In the genomic region with DNA sequence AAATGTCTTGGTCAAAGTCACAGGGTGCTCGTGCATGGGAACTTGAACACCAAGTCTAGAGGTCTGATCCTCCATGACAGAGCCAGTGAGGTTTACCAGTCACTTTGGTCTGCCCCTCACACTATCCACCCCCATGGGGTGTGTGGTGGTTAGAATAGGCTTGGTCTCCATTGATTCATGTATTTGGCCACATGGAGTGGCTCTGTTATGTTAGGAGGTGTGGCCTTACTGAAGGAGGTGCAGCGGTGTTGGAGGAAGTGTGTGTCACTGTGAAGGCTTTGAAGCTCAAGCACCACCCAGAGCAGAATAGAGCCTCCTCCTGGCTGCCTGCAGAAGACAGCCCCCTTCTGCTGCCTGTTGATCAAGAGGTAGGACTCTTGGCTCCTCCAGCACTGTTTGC, we compare ENCODE assay signal across 11 mouse cellular contexts. TPM values are rescaled to one million over a fixed set of nuclear protein-coding genes. Genes with fewer than 3 reads are reported as not detected.
DNase-seq lines count a peak whose midpoint lies in the region; ATAC-seq lines count a peak whose summit lies in the region.
"Had no signal": no experiment of that assay in that cellular context is flagged by ENCODE, and none has a peak within 500 bp of the region (broad histone marks: within the 10 kb centered on the region; RNA-seq: fewer than 3 reads in every experiment).

No protein-coding gene starts in this region.

- no peak overlapping the region for H3K9ac ChIP-seq in hindbrain, embryonic 14.5 days
- H3K9ac ChIP-seq in intestine, embryonic 15.5 days = no peak overlapping the region

- WGBS in forebrain, embryonic 10.5 days = 56% methylated on average over 2 of the region's 2 CpGs
- WGBS in hindbrain, embryonic 14.5 days = 51% methylated on average over 2 of the region's 2 CpGs
- 35% methylated on average over 2 of the region's 2 CpGs for WGBS in intestine, embryonic 15.5 days

- peaks cover 31% of the 10 kb centered on the region for H3K4me1 ChIP-seq in forebrain, embryonic 10.5 days
- peaks cover 23% of the 10 kb centered on the region for H3K4me1 ChIP-seq in hindbrain, embryonic 14.5 days (replicated peaks; ENCODE audit: control insufficient read depth, insufficient read depth, low read length)
- H3K4me1 ChIP-seq in intestine, embryonic 15.5 days (replicated peaks) = no peaks in the 10 kb centered on the region

- peaks cover 12% of the 10 kb centered on the region; the same call in 1 of the 2 replicates for H3K27me3 ChIP-seq in forebrain, embryonic 10.5 days (ENCODE audit: poor library complexity, severe bottlenecking)
- 0 out of 2 replicates have a peak, but pooled peaks cover 4% of the 10 kb centered on the region for H3K27me3 ChIP-seq in hindbrain, embryonic 14.5 days (ENCODE audit: control insufficient read depth, insufficient read depth, low read length)
- peaks cover 3% of the 10 kb centered on the region; the same call in 1 of the 2 replicates for H3K27me3 ChIP-seq in intestine, embryonic 15.5 days (replicated peaks)

- H3K9me3 ChIP-seq in forebrain, embryonic 10.5 days = no peaks in the 10 kb centered on the region
- no peaks in the 10 kb centered on the region for H3K9me3 ChIP-seq in hindbrain, embryonic 14.5 days (ENCODE audit: control insufficient read depth, low read length)
- no peaks in the 10 kb centered on the region for H3K9me3 ChIP-seq in intestine, embryonic 15.5 days

- H3K4me2 ChIP-seq in hindbrain, embryonic 14.5 days (replicated peaks) = no peak overlapping the region
- H3K4me2 ChIP-seq in intestine, embryonic 15.5 days (replicated peaks) = no peak overlapping the region

- H3K27ac ChIP-seq in forebrain, embryonic 10.5 days = peak overlapping the region; percentile 35
- H3K27ac ChIP-seq in hindbrain, embryonic 14.5 days = no peak overlapping the region
- no peak overlapping the region for H3K27ac ChIP-seq in intestine, embryonic 15.5 days
- H3K27ac ChIP-seq: macrophage had no signal

- DNase-seq in R1 (ENCODE audit: low read depth, low spot score) = peak; percentile 72
- DNase-seq in forebrain, embryonic 10.5 days (ENCODE audit: extremely low spot score, low spot score) = no peak
- DNase-seq in hindbrain, embryonic 14.5 days (ENCODE audit: low spot score) = no peak
- DNase-seq in naive thymus-derived CD4-positive, alpha-beta T cell, adult 2 months (ENCODE audit: low read depth) = peak; percentile 12
- no peak for DNase-seq in kidney, postnatal 36 days
- no peak for DNase-seq in left cerebral cortex, postnatal 14 days (ENCODE audit: low spot score in 2 of 2)
- DNase-seq in layer of hippocampus, adult 11-12 months (ENCODE audit: low spot score) = no peak
- DNase-seq: kidney, postnatal 4 days had no signal

- H3K36me3 ChIP-seq in forebrain, embryonic 10.5 days (replicated peaks) = no peaks in the 10 kb centered on the region
- H3K36me3 ChIP-seq in hindbrain, embryonic 14.5 days (replicated peaks; ENCODE audit: control insufficient read depth, insufficient read depth) = no peaks in the 10 kb centered on the region
- no peaks in the 10 kb centered on the region for H3K36me3 ChIP-seq in intestine, embryonic 15.5 days

- intact Hi-C loops in left cerebral cortex, postnatal 14 days (cut with DNase I) = no loop called here

- ATAC-seq in hindbrain, embryonic 14.5 days (ENCODE audit: low FRiP score) = 0 out of 2 replicates have a peak, but pooled peaks have one; percentile 18
- ATAC-seq in intestine, embryonic 15.5 days = no peak

- H3K4me3 ChIP-seq in forebrain, embryonic 10.5 days = no peak overlapping the region
- H3K4me3 ChIP-seq in hindbrain, embryonic 14.5 days (replicated peaks; ENCODE audit: low read length) = no peak overlapping the region
- no peak overlapping the region for H3K4me3 ChIP-seq in intestine, embryonic 15.5 days (replicated peaks)
- H3K4me3 ChIP-seq: erythroblast, embryonic 14.5 days had no signal

RNA-seq across cellular contexts. Expression of a gene that starts 59.8 kb away (rescaled TPM):
- polyA plus RNA-seq in forebrain, embryonic 10.5 days (2016; fragmentation: Nextera tagmentation; extraction: Ambion mirVana) = 16.6 and 18.3 TPM in 2 replicates
- polyA plus RNA-seq in hindbrain, embryonic 14.5 days (2014; fragmentation: Nextera tagmentation; extraction: Ambion mirVana) = 26.7 and 29.6 TPM in 2 replicates
- total RNA-seq in left cerebral cortex, postnatal 14 days (2021) = 10 to 100 TPM; 36.7 to 38.0 TPM
- 10.7 and 11.5 TPM in 2 replicates for polyA plus RNA-seq in intestine, embryonic 15.5 days (2015; fragmentation: Nextera tagmentation; extraction: Ambion mirVana)

Comparison
In these comparisons a context has a peak if more than half of its experiments do, and no peak if none do; other contexts are left out.
1. DNase-seq: peak in R1 (single experiment) and naive thymus-derived CD4-positive, alpha-beta T cell, adult 2 months (single experiment); none in forebrain, embryonic 10.5 days (single experiment), hindbrain, embryonic 14.5 days (single experiment), kidney, postnatal 36 days (0 of 2), left cerebral cortex, postnatal 14 days (0 of 2) and layer of hippocampus, adult 11-12 months (single experiment).